Mouse (Mus musculus): ENCODE data around the gene Ppard.

- TF ChIP-seq CTCF (IDR thresholded peaks at IDR 0.05; ENCODE audit: low read depth) (no peak), EP300 (IDR thresholded peaks at IDR 0.05; ENCODE audit: low read depth) (no peak)
These were observed 68.3 kb downstream of the Ppard start for GRCm38 (mm10) chr17:28300850-28301249.
